Mouse (Mus musculus) kidney, postnatal 36 days (tissue): ENCODE measurements at regions not wholly inside any gene's neighbourhood (a gene's known extent, or its start where the extent isn't known, plus 50 kb on each side); places are given as distances from the start of the nearest gene placed in this dataset.

ENCODE experiments used
- DNase-seq, 2 experiments: peaks; one replicate each; pipeline ENCODE4 v3.0.0; 2021 to 2022; ENCODE audit warnings: mixed read lengths in 2 of 2

DNA sequence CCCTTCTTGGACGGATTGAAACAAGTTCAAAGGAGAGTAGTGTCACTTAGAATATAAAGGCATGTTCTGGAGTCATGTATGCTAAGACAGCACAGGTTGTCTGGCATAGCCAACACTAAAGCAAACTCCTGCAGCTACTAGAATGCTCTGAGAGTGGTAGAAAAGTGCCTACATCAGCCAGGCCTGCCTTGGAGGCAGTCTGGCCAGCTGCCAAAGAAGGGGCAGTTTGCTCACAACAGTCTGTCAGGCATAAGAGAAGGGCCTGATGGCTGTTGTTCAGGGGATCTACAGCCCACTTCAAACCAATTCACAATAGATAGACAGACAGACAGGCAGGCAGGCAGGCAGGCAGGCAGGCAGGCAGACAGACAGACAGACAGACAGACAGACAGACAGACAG, 136.5 kb upstream of the Dap start:
- DNase-seq = peak in 1 of 2 experiments; percentile 3

- DNase-seq = no peak
These were observed 132.1 kb upstream of the Dap start for GRCm38 (mm10) chr15:31091916-31092570.

DNA sequence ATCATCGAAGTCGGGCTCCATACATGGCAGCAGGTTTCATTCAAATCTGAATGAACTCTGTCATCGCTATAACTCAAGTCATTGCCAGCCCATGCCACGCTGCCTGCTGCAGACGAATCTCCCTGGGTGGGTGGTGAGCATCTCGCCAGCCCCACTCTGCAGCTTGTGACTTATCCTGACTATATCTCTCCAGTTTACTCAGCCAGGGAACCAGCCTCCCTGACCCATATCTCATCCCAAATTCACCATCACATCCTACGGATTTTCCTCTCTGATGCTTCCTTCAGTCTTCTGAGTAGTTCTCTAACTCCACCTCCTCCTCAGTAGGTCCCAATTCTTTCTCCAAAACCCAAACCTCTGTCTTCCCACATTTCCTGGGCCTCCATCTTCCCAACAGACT, 127.9 kb upstream of the Dap start:
- DNase-seq = no peak

- DNase-seq = no peak
These were observed 126.8 kb upstream of the Dap start for GRCm38 (mm10) chr15:31097301-31097700.

- DNase-seq = no peak
These were observed 119.4 kb upstream of the Dap start for GRCm38 (mm10) chr15:31104743-31105142.

GRCm38 (mm10) chr15:31106907-31107306, 117.2 kb upstream of the Dap start:
- DNase-seq = no peak

GRCm38 (mm10) chr15:31113216-31113615, 110.9 kb upstream of the Dap start:
- DNase-seq = no peak

GRCm38 (mm10) chr15:31117338-31117737, 106.8 kb upstream of the Dap start:
- DNase-seq = peak in 1 of 2 experiments; percentile 8

GRCm38 (mm10) chr15:31120147-31120546, 104.0 kb upstream of the Dap start:
- DNase-seq = no peak

- no peak for DNase-seq
These were observed 98.3 kb upstream of the Dap start for GRCm38 (mm10) chr15:31125784-31126183.

DNA sequence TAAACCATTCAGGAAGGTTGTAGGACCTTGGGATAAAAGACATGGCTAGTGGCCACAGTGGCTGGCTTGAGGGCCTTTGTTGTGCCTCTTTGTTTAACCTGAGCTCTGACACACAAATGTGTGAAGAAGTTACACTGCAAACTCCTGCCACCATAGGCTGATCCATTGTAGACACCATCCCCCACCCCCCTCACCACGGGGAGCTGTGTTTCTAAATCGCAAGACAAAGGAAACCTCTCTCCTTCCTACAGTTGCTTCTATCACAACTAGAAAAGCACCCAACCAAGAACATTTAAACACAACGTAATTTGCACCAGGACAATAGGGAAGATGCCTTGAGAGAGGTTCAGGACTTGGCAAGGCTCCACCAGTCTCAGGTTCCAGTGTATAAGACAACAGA, 97.1 kb upstream of the Dap start:
- DNase-seq = no peak

GRCm38 (mm10) chr15:31134891-31135290, 89.2 kb upstream of the Dap start:
- DNase-seq = no peak

GRCm38 (mm10) chr15:31138637-31139036, 85.5 kb upstream of the Dap start:
- no peak for DNase-seq

GRCm38 (mm10) chr15:31141750-31142149, 82.4 kb upstream of the Dap start:
- no peak for DNase-seq

- no peak for DNase-seq
These were observed 75.6 kb upstream of the Dap start for GRCm38 (mm10) chr15:31148251-31149145.

- no peak for DNase-seq
These were observed 74.3 kb upstream of the Dap start for GRCm38 (mm10) chr15:31149855-31150254.

DNA sequence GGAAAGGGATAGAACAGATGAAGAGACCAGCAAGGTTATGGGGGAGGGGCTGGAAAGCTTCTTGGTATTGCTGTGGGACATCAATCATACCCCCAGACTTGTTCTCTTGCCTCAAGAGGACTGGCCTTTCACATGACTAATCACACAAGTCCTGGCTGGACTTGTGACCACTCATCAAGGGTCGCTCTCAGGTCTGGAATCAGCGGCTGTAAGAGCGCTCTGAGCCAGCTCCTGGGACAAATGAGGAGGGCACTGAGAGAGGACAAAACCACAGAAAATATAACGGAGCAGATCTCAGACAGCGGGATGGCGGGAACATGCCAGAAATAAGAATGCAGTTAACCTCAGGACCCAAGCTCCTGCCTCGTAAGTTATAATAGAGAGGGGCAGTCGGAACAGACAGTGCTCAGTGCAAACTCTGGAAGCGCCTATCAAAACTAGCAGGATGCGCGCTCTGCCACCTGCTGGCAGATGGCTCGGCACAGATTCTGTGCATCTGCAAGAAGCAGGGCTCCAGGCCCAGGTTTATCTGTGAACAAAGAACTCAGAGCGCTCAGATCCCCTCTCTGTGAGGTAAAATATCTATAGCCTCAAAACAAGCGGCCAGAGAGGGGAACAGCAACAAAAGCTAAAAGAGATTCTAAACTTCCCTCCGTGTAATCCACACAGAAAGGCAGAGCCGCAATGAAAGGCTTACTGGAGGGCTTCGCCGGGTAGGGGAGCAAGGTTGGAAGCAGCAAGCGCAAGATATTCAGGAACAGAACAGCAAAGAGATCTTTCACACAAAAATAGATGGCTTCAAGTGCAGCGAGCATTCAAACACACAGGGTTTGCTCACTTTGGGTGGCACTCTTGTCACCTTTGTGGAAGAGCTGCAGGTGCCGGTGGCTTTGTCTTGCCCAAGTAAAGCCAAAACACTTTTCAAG, 73.3 kb upstream of the Dap start:
- peak; percentile 46 to 80 for DNase-seq

- peak in 1 of 2 experiments; percentile 6 for DNase-seq
These were observed 69.0 kb upstream of the Dap start for GRCm38 (mm10) chr15:31155141-31155540.

GRCm38 (mm10) chr15:31166543-31167105, 57.5 kb upstream of the Dap start:
- DNase-seq = no peak

- no peak for DNase-seq
These were observed 56.6 kb upstream of the Dap start for GRCm38 (mm10) chr15:31167506-31167905.

GRCm38 (mm10) chr15:31168191-31168590, 55.9 kb upstream of the Dap start:
- no peak for DNase-seq

DNA sequence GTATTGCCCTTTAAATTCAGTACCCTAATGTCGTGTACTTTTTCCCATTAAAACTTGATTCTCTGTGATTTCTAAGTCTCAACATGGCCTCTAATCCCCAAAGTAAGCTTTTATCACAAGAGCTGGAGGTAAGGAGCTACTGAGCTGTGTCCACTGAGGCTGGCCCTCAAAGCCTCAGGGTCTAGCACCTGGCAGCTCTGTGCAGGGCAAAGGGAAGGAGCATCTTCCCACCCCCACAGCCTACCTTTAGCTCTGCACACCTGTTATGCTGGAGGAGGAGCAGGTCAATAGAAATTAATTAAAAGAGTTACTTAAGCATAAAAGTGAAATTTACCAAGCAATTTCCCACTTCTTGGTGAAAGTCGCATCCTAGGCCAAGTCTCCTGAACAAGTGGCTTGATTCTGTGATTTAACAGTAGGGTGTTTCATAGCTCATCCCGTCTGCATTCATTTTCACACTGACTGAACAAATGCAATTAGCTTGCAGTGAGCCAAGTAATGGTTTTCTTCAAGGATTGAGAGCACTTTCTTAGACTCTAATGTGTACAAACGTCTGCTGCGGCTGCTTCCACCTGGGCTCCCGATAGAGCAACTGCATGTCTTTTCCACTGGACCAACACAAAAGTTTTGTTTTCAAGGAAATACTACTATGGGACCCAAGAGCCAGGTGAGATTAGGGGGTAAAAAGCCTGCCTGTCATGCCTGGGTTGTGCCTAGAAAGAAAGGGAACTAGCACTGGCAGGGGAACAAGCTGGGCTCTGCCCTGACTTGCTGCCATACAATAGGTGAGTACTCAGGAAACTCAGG, 50.6 kb upstream of the Dap start:
- DNase-seq = no peak
